Comparison of ENCODE assay signal across 19 mouse cellular contexts in genomic region chr6:146752178-146752577, GRCm38 (mm10). TPM values are rescaled to one million over a fixed set of nuclear protein-coding genes. Genes with fewer than 3 reads are reported as not detected.
DNase-seq lines count a peak whose midpoint lies in the region; ATAC-seq and TF ChIP-seq lines count a peak whose summit lies in the region.
"Had no signal": no experiment of that assay in that cellular context is flagged by ENCODE, and none has a peak within 500 bp of the region (broad histone marks: within the 10 kb centered on the region; RNA-seq: fewer than 3 reads in every experiment).

No protein-coding gene starts in this region.

- no peaks in the 10 kb centered on the region for H3K27me3 ChIP-seq in heart, postnatal 0 days (ENCODE audit: control insufficient read depth, insufficient read depth, low read length)
- no peaks in the 10 kb centered on the region for H3K27me3 ChIP-seq in myocyte (ENCODE audit: control insufficient read depth, insufficient read depth, insufficient read length)
- H3K27me3 ChIP-seq: forebrain, embryonic 15.5 days had no signal

- H3K27ac ChIP-seq in heart, postnatal 0 days (ENCODE audit: low read depth) = peak overlapping the region; percentile 64
- H3K27ac ChIP-seq: embryonic facial prominence, embryonic 10.5 days; forebrain, embryonic 15.5 days; hindbrain, postnatal 0 days; liver, embryonic 14.5 days had no signal

- no peak for TF ChIP-seq CTCF in heart, postnatal 0 days (IDR thresholded peaks at IDR 0.05; ENCODE audit: low read depth)

- H3K4me1 ChIP-seq in heart, postnatal 0 days (ENCODE audit: control insufficient read depth, insufficient read depth) = peaks cover 63% of the 10 kb centered on the region
- H3K4me1 ChIP-seq: forebrain, embryonic 15.5 days had no signal

- H3K36me3 ChIP-seq in heart, postnatal 0 days (replicated peaks; ENCODE audit: control insufficient read depth, insufficient read depth, low read length) = no peaks in the 10 kb centered on the region
- no peaks in the 10 kb centered on the region for H3K36me3 ChIP-seq in myocyte (ENCODE audit: control insufficient read depth, insufficient read depth)
- H3K36me3 ChIP-seq: embryonic facial prominence, embryonic 10.5 days; forebrain, embryonic 15.5 days had no signal

- ATAC-seq in heart, postnatal 0 days (ENCODE audit: insufficient read depth, low read depth) = no peak
- ATAC-seq in activated CD4-positive, CD25-positive, alpha-beta regulatory T cell, adult 4 months = peak; percentile 35

- no peak for TF ChIP-seq EP300 in heart, postnatal 0 days (IDR thresholded peaks at IDR 0.05; ENCODE audit: low read depth)

- no peaks in the 10 kb centered on the region for H3K9me3 ChIP-seq in heart, postnatal 0 days (replicated peaks; ENCODE audit: control insufficient read depth, low read length)
- H3K9me3 ChIP-seq: embryonic facial prominence, embryonic 10.5 days; forebrain, embryonic 15.5 days had no signal

- no peak overlapping the region for H3K4me3 ChIP-seq in heart, postnatal 0 days (ENCODE audit: low read depth, low read length)
- H3K4me3 ChIP-seq in myocyte = no peak overlapping the region
- H3K4me3 ChIP-seq: embryonic facial prominence, embryonic 10.5 days; erythroblast, embryonic 14.5 days; forebrain, embryonic 15.5 days had no signal

- no peak overlapping the region for H3K9ac ChIP-seq in heart, postnatal 0 days (replicated peaks; ENCODE audit: low read depth, low read length)
- H3K9ac ChIP-seq: forebrain, embryonic 15.5 days; liver, embryonic 14.5 days had no signal

- no peak overlapping the region for H3K4me2 ChIP-seq in heart, postnatal 0 days (ENCODE audit: low read depth, low read length)
- peak overlapping the region; percentile 46 for H3K4me2 ChIP-seq in myocyte (ENCODE audit: low read depth)
- H3K4me2 ChIP-seq: forebrain, embryonic 15.5 days had no signal

- WGBS in heart, postnatal 0 days = 80% methylated on average over 2 of the region's 2 CpGs

- H3K79me2 ChIP-seq in myocyte (ENCODE audit: control insufficient read depth, insufficient read depth) = peaks cover 8% of the 10 kb centered on the region

- peak; percentile 55 for DNase-seq in heart, adult 11 months
- no peak for DNase-seq in heart, adult 8-10 months (ENCODE audit: low spot score)
- DNase-seq in heart, postnatal 0 days (ENCODE audit: low spot score) = no peak
- no peak for DNase-seq in heart, adult 9 months (ENCODE audit: low spot score in 2 of 2)
- no peak for DNase-seq in urinary bladder, adult 2 months (ENCODE audit: low spot score)
- no peak for DNase-seq in ovary, postnatal 36 days (ENCODE audit: low spot score)
- DNase-seq: cerebellum, adult 18-20 months; kidney, adult 18-20 months; kidney, postnatal 14 days; right cerebral cortex, postnatal 14 days; thymus, postnatal 25 days had no signal

- no peak for TF ChIP-seq POLR2A in myocyte (IDR thresholded peaks at IDR 0.05; ENCODE audit: insufficient read length, low read depth)

- H3ac ChIP-seq in myocyte (ENCODE audit: control insufficient read depth, insufficient read length) = no peak overlapping the region

TF ChIP-seq in myocyte, 11 proteins besides CTCF, POLR2A, EP300 and RAD21:
- TF ChIP-seq E2F4 (IDR thresholded peaks at IDR 0.05; ENCODE audit: insufficient read depth) = no peak
- TF ChIP-seq TCF3 (IDR thresholded peaks at IDR 0.05; ENCODE audit: insufficient read length, low read depth) = no peak
- no peak for TF ChIP-seq MYOD1 (IDR thresholded peaks at IDR 0.05; ENCODE audit: control insufficient read depth in 1 of 3, insufficient read length in 2 of 3, low read depth in 2 of 3)
- TF ChIP-seq MAX (IDR thresholded peaks at IDR 0.05; ENCODE audit: low read depth) = no peak
- no peak for TF ChIP-seq USF1 (IDR thresholded peaks at IDR 0.05; ENCODE audit: low read depth)
- no peak for TF ChIP-seq POLR2AphosphoS2 (IDR thresholded peaks at IDR 0.05; ENCODE audit: insufficient read length, low read depth)
- TF ChIP-seq REST (IDR thresholded peaks at IDR 0.05; ENCODE audit: insufficient read depth, insufficient read length) = no peak
- TF ChIP-seq CEBPB (IDR thresholded peaks at IDR 0.05; ENCODE audit: insufficient read depth, poor library complexity, severe bottlenecking) = no peak
- TF ChIP-seq MYOG (IDR thresholded peaks at IDR 0.05; ENCODE audit: control insufficient read depth in 1 of 3, insufficient read depth in 1 of 3, insufficient read length in 2 of 3, low read depth in 2 of 3) = no peak
- no peak for TF ChIP-seq SRF (IDR thresholded peaks at IDR 0.05; ENCODE audit: control insufficient read depth, insufficient read length, low read depth)
- TF ChIP-seq TCF12 (IDR thresholded peaks at IDR 0.05; ENCODE audit: insufficient read depth, poor library complexity, severe bottlenecking) = no peak
TF ChIP-seq in myocyte: peak in this region for 0.

RNA-seq across cellular contexts. Expression of gene Stk38l, which starts 27.4 kb away (rescaled TPM):
- 10 to 100 TPM; 12.6 to 13.9 (median 13.2) TPM for total RNA-seq in heart, adult 8-10 months (2022)
- 9.9 and 13.4 TPM in 2 replicates for total RNA-seq in heart, postnatal 0 days (2014; rRNA removed; ENCODE audit: low replicate concordance)
- polyA plus RNA-seq in heart, postnatal 0 days (2015; fragmentation: Nextera tagmentation; extraction: Ambion mirVana) = 17.7 and 20.5 TPM in 2 replicates
- polyA plus RNA-seq in activated CD4-positive, CD25-positive, alpha-beta regulatory T cell, adult 4 months (2017; shearing (Covaris generic)) = 10 to 100 TPM; 17.6 to 23.5 TPM
- 6.9 TPM for polyA plus RNA-seq in myocyte (2012; fragmentation: generic; extraction: Trizol)
- 14.2 and 15.7 TPM in 2 replicates for polyA plus RNA-seq in urinary bladder, adult 2 months (2012; rRNA removed)

RNA-seq across cellular contexts. Expression of gene Arntl2, which starts 43.7 kb away (rescaled TPM):
- 1 to 10 TPM in 3 of 4 experiments, under 1 TPM in 1; 0.55 to 1.7 (median 1.5) TPM for total RNA-seq in heart, adult 8-10 months (2022)
- 3.2 TPM in 1 of 2 replicates, not detected in the other for total RNA-seq in heart, postnatal 0 days (2014; rRNA removed; ENCODE audit: low replicate concordance)
- 1.8 and 3.1 TPM in 2 replicates for polyA plus RNA-seq in heart, postnatal 0 days (2015; fragmentation: Nextera tagmentation; extraction: Ambion mirVana)
- polyA plus RNA-seq in activated CD4-positive, CD25-positive, alpha-beta regulatory T cell, adult 4 months (2017; shearing (Covaris generic)) = 10 to 100 TPM; 10.0 to 20.1 TPM
- 0.52 TPM for polyA plus RNA-seq in myocyte (2012; fragmentation: generic; extraction: Trizol)
- 28.4 and 28.6 TPM in 2 replicates for polyA plus RNA-seq in urinary bladder, adult 2 months (2012; rRNA removed)
- total RNA-seq: granulocyte monocyte progenitor cell, adult 5-6 weeks had no signal
- polyA plus RNA-seq: erythroblast, embryonic 14.5 days had no signal
